ENCODE assay signal across 7 mouse cellular contexts in genomic region chr17:13682378-13683026, GRCm38 (mm10).
DNase-seq lines count a peak whose midpoint lies in the region; ATAC-seq and TF ChIP-seq lines count a peak whose summit lies in the region.

No protein-coding gene starts in this region.

- peaks cover 41% of the 10 kb centered on the region for H3K4me1 ChIP-seq in heart, embryonic 15.5 days (replicated peaks)
- peaks cover 53% of the 10 kb centered on the region for H3K4me1 ChIP-seq in midbrain, embryonic 13.5 days (replicated peaks)

- peak; percentile 81 for ATAC-seq in Patski
- 0 out of 2 replicates have a peak, but pooled peaks have one; percentile 4 for ATAC-seq in heart, embryonic 15.5 days (replicated peaks; ENCODE audit: insufficient number of reproducible peaks, insufficient read depth, low FRiP score, low read depth)
- no peak for ATAC-seq in midbrain, embryonic 13.5 days

- peak overlapping the region; percentile 85 for H3K27ac ChIP-seq in heart, embryonic 15.5 days
- H3K27ac ChIP-seq in midbrain, embryonic 13.5 days, result peak overlapping the region; percentile 70

- H3K4me2 ChIP-seq in heart, embryonic 15.5 days, result peak overlapping the region; percentile 51
- H3K4me2 ChIP-seq in midbrain, embryonic 13.5 days (replicated peaks), result peak overlapping the region; percentile 31

- H3K36me3 ChIP-seq in heart, embryonic 15.5 days, result no peaks in the 10 kb centered on the region
- no peaks in the 10 kb centered on the region for H3K36me3 ChIP-seq in midbrain, embryonic 13.5 days

- peak overlapping the region; percentile 52 for H3K9ac ChIP-seq in heart, embryonic 15.5 days
- 0 out of 2 replicates have a peak overlapping the region, but pooled peaks have one; percentile 24 for H3K9ac ChIP-seq in midbrain, embryonic 13.5 days (replicated peaks)

- peak; percentile 61 for DNase-seq in CD4-positive, CD25-positive, alpha-beta regulatory T cell, adult 2 months (ENCODE audit: low read depth, low spot score)
- peak; percentile 85 for DNase-seq in Patski (ENCODE audit: low read depth, low spot score)
- DNase-seq in kidney, postnatal 4 days, result peak; percentile 33 to 42
- DNase-seq in embryo, embryonic 9.5 days (ENCODE audit: extremely low spot score), result no peak
- no peak for DNase-seq in frontal cortex, postnatal 36 days (ENCODE audit: low spot score in 2 of 2)

- H3K9me3 ChIP-seq in heart, embryonic 15.5 days (replicated peaks), result no peaks in the 10 kb centered on the region
- no peaks in the 10 kb centered on the region for H3K9me3 ChIP-seq in midbrain, embryonic 13.5 days

- POLR2A ChIA-PET in Patski (lab: Charles Lee), result interaction anchor here (0.7 to 1.9 kb wide), 6 partner anchors 11 to 76 kb away, joined by 3 to 6 read pairs (median 4); no protein-coding TSS in a partner anchor

- in situ Hi-C loops in Patski (cut with MboI; ENCODE audit: low pct_unique_long_range_greater_than_20kb), result loop anchor here (5.0 kb wide), 1 partner anchor 75 kb away; no protein-coding TSS in a partner anchor

- H3K27me3 ChIP-seq in Patski, result no peaks in the 10 kb centered on the region
- H3K27me3 ChIP-seq in heart, embryonic 15.5 days, result no peaks in the 10 kb centered on the region
- no peaks in the 10 kb centered on the region for H3K27me3 ChIP-seq in midbrain, embryonic 13.5 days

- 31% methylated on average over 9 of the region's 9 CpGs for WGBS in heart, embryonic 15.5 days
- 55% methylated on average over 9 of the region's 9 CpGs for WGBS in midbrain, embryonic 13.5 days

- H3K4me3 ChIP-seq in heart, embryonic 15.5 days, result peak overlapping the region; percentile 44
- H3K4me3 ChIP-seq in midbrain, embryonic 13.5 days (replicated peaks), result peak overlapping the region; percentile 20

- no peak for TF ChIP-seq CTCF in Patski (IDR thresholded peaks at IDR 0.05)

- CTCF ChIA-PET in Patski (lab: Charles Lee), result interaction anchor here (0.7 to 2.1 kb wide), 7 partner anchors 12 to 258 kb away, joined by 3 to 7 read pairs (median 3); no protein-coding TSS in a partner anchor

Comparison
In these comparisons a context has a peak if more than half of its experiments do, and no peak if none do; other contexts are left out.
1. DNase-seq: peak in CD4-positive, CD25-positive, alpha-beta regulatory T cell, adult 2 months (single experiment), Patski (single experiment) and kidney, postnatal 4 days (2 of 2); none in embryo, embryonic 9.5 days (single experiment) and frontal cortex, postnatal 36 days (0 of 2).